Mouse (Mus musculus) spleen, adult 2 months (tissue): ENCODE data around the gene Rassf5.

ENCODE experiments used
- CTCF ChIP-seq: fragments of 200-500 bp; IDR thresholded peaks from 2 replicates; pipeline ENCODE4 v1.5.1; 2011; ENCODE audit warnings: mild to moderate bottlenecking, inconsistent platforms; ENCODE audit not compliant: insufficient read depth, insufficient read length, insufficient replicate concordance; ENCODE audit errors: extremely low read depth
- POLR2A ChIP-seq: fragments of 200-500 bp; IDR thresholded peaks from 2 replicates; pipeline ENCODE4 v1.6.1; 2011; ENCODE audit warnings: low read depth, low read length, inconsistent platforms

- TF ChIP-seq CTCF, result no peak
- no peak for TF ChIP-seq POLR2A
Measured at GRCm38 (mm10) chr1:131259632-131260308, 14.7 kb upstream of the Rassf5 start.
